Mouse (Mus musculus): Measurements from ENCODE around the gene Nrxn3. TPM values are rescaled to one million over a fixed set of nuclear protein-coding genes. Genes with fewer than 3 reads are reported as not detected.

Gene Nrxn3
- polyA plus RNA-seq, 1 experiment from 2014 or later, result 1.3 TPM

GRCm38 (mm10) chr12:88931713-88932112 is 209.0 kb downstream of the Nrxn3 start:
- WGBS, result 58% methylated on average over 4 of the region's 4 CpGs
- no peak overlapping the region for H3K4me2 ChIP-seq (ENCODE audit: low read depth, low read length)
- no peak overlapping the region for H3K27ac ChIP-seq (ENCODE audit: low read length)
- H3K27me3 ChIP-seq (ENCODE audit: control insufficient read depth, insufficient read depth, low read length), result no peaks in the 10 kb centered on the region
- no peak overlapping the region for H3K9ac ChIP-seq (ENCODE audit: low read length)
- ATAC-seq (replicated peaks; ENCODE audit: extremely low read depth, insufficient read depth, low FRiP score), result no peak
- no peaks in the 10 kb centered on the region for H3K4me1 ChIP-seq (ENCODE audit: control insufficient read depth, insufficient read depth, low read length)
- H3K9me3 ChIP-seq (replicated peaks; ENCODE audit: control insufficient read depth, low read length), result no peaks in the 10 kb centered on the region
- H3K36me3 ChIP-seq (ENCODE audit: control insufficient read depth, insufficient read depth), result no peaks in the 10 kb centered on the region
- H3K4me3 ChIP-seq (ENCODE audit: low read length), result no peak overlapping the region

GRCm38 (mm10) chr12:88939679-88940078 is 217.0 kb downstream of the Nrxn3 start:
- no peaks in the 10 kb centered on the region for H3K27me3 ChIP-seq (ENCODE audit: control insufficient read depth, insufficient read depth, low read length)
- no peak overlapping the region for H3K27ac ChIP-seq (ENCODE audit: low read length)
- no peaks in the 10 kb centered on the region for H3K4me1 ChIP-seq (ENCODE audit: control insufficient read depth, insufficient read depth, low read length)
- H3K4me2 ChIP-seq (ENCODE audit: low read depth, low read length), result no peak overlapping the region
- WGBS, result 63% methylated on average over 2 of the region's 2 CpGs
- no peaks in the 10 kb centered on the region for H3K9me3 ChIP-seq (replicated peaks; ENCODE audit: control insufficient read depth, low read length)
- no peak overlapping the region for H3K9ac ChIP-seq (ENCODE audit: low read length)
- no peak overlapping the region for H3K4me3 ChIP-seq (ENCODE audit: low read length)
- H3K36me3 ChIP-seq (ENCODE audit: control insufficient read depth, insufficient read depth), result no peaks in the 10 kb centered on the region
- no peak for ATAC-seq (replicated peaks; ENCODE audit: extremely low read depth, insufficient read depth, low FRiP score)

- no peak for ATAC-seq (replicated peaks; ENCODE audit: extremely low read depth, insufficient read depth, low FRiP score)
- Histone ChIP-seq H3K27ac (ENCODE audit: low read length) (no peak overlapping the region), H3K9me3 (replicated peaks; ENCODE audit: control insufficient read depth, low read length) (no peaks in the 10 kb centered on the region), H3K9ac (ENCODE audit: low read length) (no peak overlapping the region), H3K36me3 (ENCODE audit: control insufficient read depth, insufficient read depth) (no peaks in the 10 kb centered on the region), H3K4me3 (ENCODE audit: low read length) (no peak overlapping the region), H3K27me3 (ENCODE audit: control insufficient read depth, insufficient read depth, low read length) (no peaks in the 10 kb centered on the region), H3K4me2 (ENCODE audit: low read depth, low read length) (no peak overlapping the region), H3K4me1 (ENCODE audit: control insufficient read depth, insufficient read depth, low read length) (no peaks in the 10 kb centered on the region)
- WGBS, result 48% methylated on average over 3 of the region's 3 CpGs
Measured at GRCm38 (mm10) chr12:88944967-88945366, 222.3 kb downstream of the Nrxn3 start.

GRCm38 (mm10) chr12:88949870-88950269 is 227.2 kb downstream of the Nrxn3 start:
- H3K27ac ChIP-seq (ENCODE audit: low read length), result no peak overlapping the region
- H3K4me1 ChIP-seq (ENCODE audit: control insufficient read depth, insufficient read depth, low read length), result no peaks in the 10 kb centered on the region
- no peaks in the 10 kb centered on the region for H3K9me3 ChIP-seq (replicated peaks; ENCODE audit: control insufficient read depth, low read length)
- ATAC-seq (replicated peaks; ENCODE audit: extremely low read depth, insufficient read depth, low FRiP score), result no peak
- no peaks in the 10 kb centered on the region for H3K27me3 ChIP-seq (ENCODE audit: control insufficient read depth, insufficient read depth, low read length)
- no peaks in the 10 kb centered on the region for H3K36me3 ChIP-seq (ENCODE audit: control insufficient read depth, insufficient read depth)
- H3K9ac ChIP-seq (ENCODE audit: low read length), result no peak overlapping the region
- WGBS, result 73% methylated on average over 2 of the region's 2 CpGs
- no peak overlapping the region for H3K4me3 ChIP-seq (ENCODE audit: low read length)
- H3K4me2 ChIP-seq (ENCODE audit: low read depth, low read length), result no peak overlapping the region

- no peak for ATAC-seq (replicated peaks; ENCODE audit: extremely low read depth, insufficient read depth, low FRiP score)
- 44% methylated on average over 7 of the region's 7 CpGs for WGBS
- H3K4me1 ChIP-seq (ENCODE audit: control insufficient read depth, insufficient read depth, low read length), result no peaks in the 10 kb centered on the region
- peak overlapping the region; percentile 12 for H3K4me3 ChIP-seq (ENCODE audit: low read length)
- H3K36me3 ChIP-seq (ENCODE audit: control insufficient read depth, insufficient read depth), result no peaks in the 10 kb centered on the region
- H3K9ac ChIP-seq (ENCODE audit: low read length), result no peak overlapping the region
- H3K9me3 ChIP-seq (replicated peaks; ENCODE audit: control insufficient read depth, low read length), result no peaks in the 10 kb centered on the region
- H3K4me2 ChIP-seq (ENCODE audit: low read depth, low read length), result peak overlapping the region; percentile 24
- no peak overlapping the region for H3K27ac ChIP-seq (ENCODE audit: low read length)
- no peaks in the 10 kb centered on the region for H3K27me3 ChIP-seq (ENCODE audit: control insufficient read depth, insufficient read depth, low read length)
Measured at GRCm38 (mm10) chr12:88952937-88953600, 230.4 kb downstream of the Nrxn3 start.

GRCm38 (mm10) chr12:88953801-88954200 is 231.1 kb downstream of the Nrxn3 start:
- Histone ChIP-seq H3K4me2 (ENCODE audit: low read depth, low read length) (no peak overlapping the region), H3K9me3 (replicated peaks; ENCODE audit: control insufficient read depth, low read length) (no peaks in the 10 kb centered on the region), H3K4me1 (ENCODE audit: control insufficient read depth, insufficient read depth, low read length) (no peaks in the 10 kb centered on the region), H3K9ac (ENCODE audit: low read length) (no peak overlapping the region), H3K27me3 (ENCODE audit: control insufficient read depth, insufficient read depth, low read length) (no peaks in the 10 kb centered on the region), H3K4me3 (ENCODE audit: low read length) (no peak overlapping the region), H3K27ac (ENCODE audit: low read length) (no peak overlapping the region), H3K36me3 (ENCODE audit: control insufficient read depth, insufficient read depth) (no peaks in the 10 kb centered on the region)
- 47% methylated on average over 4 of the region's 4 CpGs for WGBS
- no peak for ATAC-seq (replicated peaks; ENCODE audit: extremely low read depth, insufficient read depth, low FRiP score)

- H3K4me1 ChIP-seq (ENCODE audit: control insufficient read depth, insufficient read depth, low read length), result no peaks in the 10 kb centered on the region
- no peak overlapping the region for H3K4me3 ChIP-seq (ENCODE audit: low read length)
- H3K36me3 ChIP-seq (ENCODE audit: control insufficient read depth, insufficient read depth), result no peaks in the 10 kb centered on the region
- H3K9ac ChIP-seq (ENCODE audit: low read length), result no peak overlapping the region
- no peaks in the 10 kb centered on the region for H3K27me3 ChIP-seq (ENCODE audit: control insufficient read depth, insufficient read depth, low read length)
- H3K4me2 ChIP-seq (ENCODE audit: low read depth, low read length), result no peak overlapping the region
- no peaks in the 10 kb centered on the region for H3K9me3 ChIP-seq (replicated peaks; ENCODE audit: control insufficient read depth, low read length)
- no peak for ATAC-seq (replicated peaks; ENCODE audit: extremely low read depth, insufficient read depth, low FRiP score)
- H3K27ac ChIP-seq (ENCODE audit: low read length), result no peak overlapping the region
- WGBS, result 81% methylated on average over 3 of the region's 3 CpGs
Measured at GRCm38 (mm10) chr12:88957431-88957830, 234.8 kb downstream of the Nrxn3 start.

GRCm38 (mm10) chr12:88960817-88961216 is 238.1 kb downstream of the Nrxn3 start:
- WGBS, result 85% methylated on average over 1 of the region's 1 CpGs
- H3K9ac ChIP-seq (ENCODE audit: low read length), result no peak overlapping the region
- no peaks in the 10 kb centered on the region for H3K9me3 ChIP-seq (replicated peaks; ENCODE audit: control insufficient read depth, low read length)
- H3K36me3 ChIP-seq (ENCODE audit: control insufficient read depth, insufficient read depth), result no peaks in the 10 kb centered on the region
- no peaks in the 10 kb centered on the region for H3K4me1 ChIP-seq (ENCODE audit: control insufficient read depth, insufficient read depth, low read length)
- H3K4me2 ChIP-seq (ENCODE audit: low read depth, low read length), result no peak overlapping the region
- H3K4me3 ChIP-seq (ENCODE audit: low read length), result no peak overlapping the region
- no peak for ATAC-seq (replicated peaks; ENCODE audit: extremely low read depth, insufficient read depth, low FRiP score)
- H3K27me3 ChIP-seq (ENCODE audit: control insufficient read depth, insufficient read depth, low read length), result no peaks in the 10 kb centered on the region
- H3K27ac ChIP-seq (ENCODE audit: low read length), result no peak overlapping the region

- WGBS, result 64% methylated on average over 4 of the region's 4 CpGs
- Histone ChIP-seq H3K36me3 (ENCODE audit: control insufficient read depth, insufficient read depth) (no peaks in the 10 kb centered on the region), H3K9ac (ENCODE audit: low read length) (no peak overlapping the region), H3K9me3 (replicated peaks; ENCODE audit: control insufficient read depth, low read length) (no peaks in the 10 kb centered on the region), H3K4me2 (ENCODE audit: low read depth, low read length) (no peak overlapping the region), H3K27ac (ENCODE audit: low read length) (no peak overlapping the region), H3K4me3 (ENCODE audit: low read length) (no peak overlapping the region), H3K4me1 (ENCODE audit: control insufficient read depth, insufficient read depth, low read length) (no peaks in the 10 kb centered on the region), H3K27me3 (ENCODE audit: control insufficient read depth, insufficient read depth, low read length) (no peaks in the 10 kb centered on the region)
- ATAC-seq (replicated peaks; ENCODE audit: extremely low read depth, insufficient read depth, low FRiP score), result no peak
Measured at GRCm38 (mm10) chr12:88966329-88966728, 243.7 kb downstream of the Nrxn3 start.

Data from heart, embryonic 16.5 days (tissue).